Mouse (Mus musculus): Measurements from ENCODE around the gene Cyp1b1. TPM values are rescaled to one million over a fixed set of nuclear protein-coding genes. Genes with fewer than 3 reads are reported as not detected.

Gene Cyp1b1
- polyA plus RNA-seq, 1 experiment from 2014 or later, result 9.3 TPM

- Histone ChIP-seq H3K9me3 (no peaks in the 10 kb centered on the region), H3K4me2 (peak overlapping the region; percentile 83; the same call in 1 of the 2 replicates), H3K36me3 (no peaks in the 10 kb centered on the region), H3K27me3 (peaks cover 83% of the 10 kb centered on the region), H3K27ac (no peak overlapping the region), H3K4me1 (replicated peaks) (peaks cover 38% of the 10 kb centered on the region), H3K4me3 (peak overlapping the region; percentile 19; the same call in 1 of the 2 replicates), H3K9ac (no peak overlapping the region)
- WGBS, result 3% methylated on average over 9 of the region's 9 CpGs
- ATAC-seq (ENCODE audit: low FRiP score), result no peak
These were observed 2.3 kb downstream of the Cyp1b1 start for GRCm38 (mm10) chr17:79712536-79712935.

GRCm38 (mm10) chr17:79711944-79712343 lies 2.9 kb downstream of the Cyp1b1 start:
- Histone ChIP-seq H3K27me3 (peaks cover 83% of the 10 kb centered on the region), H3K4me2 (no peak overlapping the region), H3K4me1 (replicated peaks) (peaks cover 38% of the 10 kb centered on the region), H3K9ac (no peak overlapping the region), H3K36me3 (no peaks in the 10 kb centered on the region), H3K9me3 (no peaks in the 10 kb centered on the region), H3K27ac (no peak overlapping the region), H3K4me3 (no peak overlapping the region)
- ATAC-seq (ENCODE audit: low FRiP score), result no peak
- 8% methylated on average over 6 of the region's 6 CpGs for WGBS

- H3K27me3 ChIP-seq, result peaks cover 84% of the 10 kb centered on the region
- 0 out of 2 replicates have a peak overlapping the region, but pooled peaks have one; percentile 8 for H3K4me2 ChIP-seq
- ATAC-seq (ENCODE audit: low FRiP score), result no peak
- H3K36me3 ChIP-seq, result no peaks in the 10 kb centered on the region
- H3K9ac ChIP-seq, result no peak overlapping the region
- WGBS, result 9% methylated on average over 15 of the region's 15 CpGs
- H3K27ac ChIP-seq, result no peak overlapping the region
- no peak overlapping the region for H3K4me3 ChIP-seq
- no peaks in the 10 kb centered on the region for H3K9me3 ChIP-seq
- H3K4me1 ChIP-seq (replicated peaks), result peaks cover 30% of the 10 kb centered on the region
These were observed 4.5 kb downstream of the Cyp1b1 start for GRCm38 (mm10) chr17:79710246-79710842.

- no peak for ATAC-seq (ENCODE audit: low FRiP score)
- H3K27ac ChIP-seq, result no peak overlapping the region
- peaks cover 24% of the 10 kb centered on the region for H3K4me1 ChIP-seq (replicated peaks)
- H3K4me3 ChIP-seq, result no peak overlapping the region
- no peaks in the 10 kb centered on the region for H3K36me3 ChIP-seq
- H3K4me2 ChIP-seq, result no peak overlapping the region
- 54% methylated on average over 1 of the region's 1 CpGs for WGBS
- H3K27me3 ChIP-seq, result peaks cover 81% of the 10 kb centered on the region
- H3K9me3 ChIP-seq, result no peaks in the 10 kb centered on the region
- no peak overlapping the region for H3K9ac ChIP-seq
These were observed 5.1 kb downstream of the Cyp1b1 start for GRCm38 (mm10) chr17:79709718-79710117.

GRCm38 (mm10) chr17:79708168-79708567 lies 6.7 kb downstream of the Cyp1b1 start:
- Histone ChIP-seq H3K4me1 (replicated peaks) (peaks cover 8% of the 10 kb centered on the region), H3K9ac (no peak overlapping the region), H3K36me3 (no peaks in the 10 kb centered on the region), H3K9me3 (no peaks in the 10 kb centered on the region), H3K4me3 (no peak overlapping the region), H3K27me3 (peaks cover 66% of the 10 kb centered on the region), H3K27ac (no peak overlapping the region), H3K4me2 (no peak overlapping the region)
- 10% methylated on average over 7 of the region's 7 CpGs for WGBS
- no peak for ATAC-seq (ENCODE audit: low FRiP score)

- H3K4me1 ChIP-seq (replicated peaks), result no peaks in the 10 kb centered on the region
- WGBS, result 80% methylated on average over 9 of the region's 9 CpGs
- no peak overlapping the region for H3K4me2 ChIP-seq
- H3K27me3 ChIP-seq, result peaks cover 45% of the 10 kb centered on the region
- no peak overlapping the region for H3K27ac ChIP-seq
- no peak for ATAC-seq (ENCODE audit: low FRiP score)
- H3K36me3 ChIP-seq, result no peaks in the 10 kb centered on the region
- H3K4me3 ChIP-seq, result no peak overlapping the region
- H3K9ac ChIP-seq, result no peak overlapping the region
- H3K9me3 ChIP-seq, result no peaks in the 10 kb centered on the region
These were observed 9.0 kb downstream of the Cyp1b1 start for GRCm38 (mm10) chr17:79705671-79706455.

GRCm38 (mm10) chr17:79700871-79701270 lies 14.0 kb downstream of the Cyp1b1 start:
- Histone ChIP-seq H3K9me3 (no peaks in the 10 kb centered on the region), H3K4me3 (no peak overlapping the region), H3K27ac (no peak overlapping the region), H3K4me2 (no peak overlapping the region), H3K9ac (no peak overlapping the region), H3K27me3 (peaks cover 9% of the 10 kb centered on the region), H3K4me1 (replicated peaks) (no peaks in the 10 kb centered on the region), H3K36me3 (no peaks in the 10 kb centered on the region)
- ATAC-seq (ENCODE audit: low FRiP score), result no peak
- 80% methylated on average over 5 of the region's 5 CpGs for WGBS

- H3K27ac ChIP-seq, result no peak overlapping the region
- H3K9ac ChIP-seq, result no peak overlapping the region
- H3K4me3 ChIP-seq, result no peak overlapping the region
- no peaks in the 10 kb centered on the region for H3K9me3 ChIP-seq
- H3K4me1 ChIP-seq (replicated peaks), result no peaks in the 10 kb centered on the region
- no peak for ATAC-seq (ENCODE audit: low FRiP score)
- no peak overlapping the region for H3K4me2 ChIP-seq
- no peaks in the 10 kb centered on the region for H3K36me3 ChIP-seq
- no peaks in the 10 kb centered on the region; the same call in 1 of the 2 replicates for H3K27me3 ChIP-seq
- 41% methylated on average over 1 of the region's 1 CpGs for WGBS
These were observed 15.7 kb downstream of the Cyp1b1 start for GRCm38 (mm10) chr17:79699197-79699596.

- no peaks in the 10 kb centered on the region for H3K4me1 ChIP-seq (replicated peaks)
- no peaks in the 10 kb centered on the region for H3K9me3 ChIP-seq
- no peaks in the 10 kb centered on the region; the same call in 1 of the 2 replicates for H3K27me3 ChIP-seq
- H3K4me2 ChIP-seq, result no peak overlapping the region
- no peak overlapping the region for H3K27ac ChIP-seq
- 93% methylated on average over 6 of the region's 6 CpGs for WGBS
- no peak overlapping the region for H3K4me3 ChIP-seq
- H3K36me3 ChIP-seq, result no peaks in the 10 kb centered on the region
- H3K9ac ChIP-seq, result no peak overlapping the region
- no peak for ATAC-seq (ENCODE audit: low FRiP score)
These were observed 19.3 kb downstream of the Cyp1b1 start for GRCm38 (mm10) chr17:79695541-79695940.

GRCm38 (mm10) chr17:79695106-79695505 lies 19.8 kb downstream of the Cyp1b1 start:
- Histone ChIP-seq H3K9ac (no peak overlapping the region), H3K4me3 (no peak overlapping the region), H3K4me2 (no peak overlapping the region), H3K36me3 (no peaks in the 10 kb centered on the region), H3K27ac (no peak overlapping the region), H3K4me1 (replicated peaks) (no peaks in the 10 kb centered on the region), H3K27me3 (no peaks in the 10 kb centered on the region; the same call in 1 of the 2 replicates), H3K9me3 (no peaks in the 10 kb centered on the region)
- 84% methylated on average over 4 of the region's 4 CpGs for WGBS
- ATAC-seq (ENCODE audit: low FRiP score), result no peak

GRCm38 (mm10) chr17:79670837-79671236 lies 44.0 kb downstream of the Cyp1b1 start:
- H3K9ac ChIP-seq, result no peak overlapping the region
- no peak for ATAC-seq (ENCODE audit: low FRiP score)
- 81% methylated on average over 2 of the region's 2 CpGs for WGBS
- H3K4me1 ChIP-seq (replicated peaks), result no peaks in the 10 kb centered on the region
- H3K36me3 ChIP-seq, result no peaks in the 10 kb centered on the region
- no peaks in the 10 kb centered on the region for H3K27me3 ChIP-seq
- no peak overlapping the region for H3K4me2 ChIP-seq
- no peak overlapping the region for H3K4me3 ChIP-seq
- no peaks in the 10 kb centered on the region for H3K9me3 ChIP-seq
- H3K27ac ChIP-seq, result no peak overlapping the region

GRCm38 (mm10) chr17:79664106-79664417 lies 50.8 kb downstream of the Cyp1b1 start:
- no peaks in the 10 kb centered on the region for H3K27me3 ChIP-seq
- WGBS, result 92% methylated on average over 2 of the region's 2 CpGs
- H3K36me3 ChIP-seq, result no peaks in the 10 kb centered on the region
- no peaks in the 10 kb centered on the region for H3K9me3 ChIP-seq
- H3K27ac ChIP-seq, result no peak overlapping the region
- H3K4me3 ChIP-seq, result no peak overlapping the region
- H3K4me2 ChIP-seq, result no peak overlapping the region
- no peak overlapping the region for H3K9ac ChIP-seq
- no peak for ATAC-seq (ENCODE audit: low FRiP score)
- no peaks in the 10 kb centered on the region for H3K4me1 ChIP-seq (replicated peaks)
